Mouse (Mus musculus): ENCODE measurements around the gene Lrsam1.

Lrsam1 gene

DNA sequence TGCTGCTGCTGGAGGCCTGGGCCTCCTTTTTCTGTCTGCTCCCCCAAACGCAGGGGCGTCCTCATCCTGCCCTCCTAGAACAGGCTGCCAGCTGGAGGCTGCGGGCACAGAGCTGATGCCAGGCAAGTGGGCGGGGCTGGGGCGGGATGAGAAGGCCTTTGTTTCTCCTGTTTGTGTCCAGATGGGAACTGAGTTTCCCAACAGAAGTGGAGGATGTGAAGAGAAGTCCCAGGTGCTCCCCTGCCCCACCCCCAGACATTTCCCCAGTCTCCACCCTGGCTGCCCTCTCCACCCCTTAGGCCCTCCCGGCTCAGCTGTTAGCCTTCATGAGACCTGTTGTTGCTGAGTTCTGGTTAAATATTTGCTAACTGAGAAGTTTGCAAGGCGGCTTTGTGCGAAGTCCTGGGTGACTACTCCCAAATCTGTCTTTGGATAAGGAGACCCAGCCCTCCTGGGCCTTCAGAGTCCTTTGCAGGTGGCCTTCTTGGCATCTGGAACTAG is 65.8 kb downstream of the Lrsam1 start:
- DNase-seq (ENCODE audit: low spot score in 2 of 2), result no peak

- no peak for DNase-seq (ENCODE audit: low spot score in 2 of 2)
Observed at GRCm38 (mm10) chr2:32894097-32894496, 67.3 kb downstream of the Lrsam1 start.

GRCm38 (mm10) chr2:32892490-32892889 is 68.9 kb downstream of the Lrsam1 start:
- no peak for DNase-seq (ENCODE audit: low spot score in 2 of 2)

- no peak for DNase-seq (ENCODE audit: low spot score in 2 of 2)
Observed at GRCm38 (mm10) chr2:32891278-32891677, 70.1 kb downstream of the Lrsam1 start.

GRCm38 (mm10) chr2:32890280-32890679 is 71.1 kb downstream of the Lrsam1 start:
- DNase-seq (ENCODE audit: low spot score in 2 of 2), result no peak

- no peak for DNase-seq (ENCODE audit: low spot score in 2 of 2)
Observed at GRCm38 (mm10) chr2:32888551-32888950, 72.9 kb downstream of the Lrsam1 start.

- no peak for DNase-seq (ENCODE audit: low spot score in 2 of 2)
Observed at GRCm38 (mm10) chr2:32888029-32888428, 73.4 kb downstream of the Lrsam1 start.

DNA sequence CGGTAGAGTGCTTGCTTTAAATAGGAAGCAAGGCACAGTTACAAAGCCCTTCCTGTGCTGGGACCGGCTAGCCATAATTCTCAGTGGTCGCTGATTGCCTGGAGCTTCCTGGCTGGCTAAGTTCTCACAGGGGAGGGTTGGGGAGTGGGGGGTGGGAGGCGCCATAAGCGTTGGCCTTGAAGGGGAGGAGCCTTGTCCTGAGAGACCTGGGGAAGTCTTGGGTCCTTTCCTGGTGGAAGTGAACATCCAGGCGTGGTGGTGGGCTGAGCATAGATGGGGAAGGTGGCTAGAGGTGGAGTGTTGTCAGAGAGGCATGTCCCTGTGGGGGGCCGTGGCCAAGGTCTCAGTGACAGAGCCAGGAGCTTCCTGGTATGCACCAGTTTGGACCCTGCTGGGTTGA is 76.7 kb downstream of the Lrsam1 start:
- no peak for DNase-seq (ENCODE audit: low spot score in 2 of 2)

GRCm38 (mm10) chr2:32882283-32883043 is 79.0 kb downstream of the Lrsam1 start:
- no peak for DNase-seq (ENCODE audit: low spot score in 2 of 2)

GRCm38 (mm10) chr2:32881723-32882122 is 79.7 kb downstream of the Lrsam1 start:
- DNase-seq (ENCODE audit: low spot score in 2 of 2), result peak; percentile 74 to 83

DNA sequence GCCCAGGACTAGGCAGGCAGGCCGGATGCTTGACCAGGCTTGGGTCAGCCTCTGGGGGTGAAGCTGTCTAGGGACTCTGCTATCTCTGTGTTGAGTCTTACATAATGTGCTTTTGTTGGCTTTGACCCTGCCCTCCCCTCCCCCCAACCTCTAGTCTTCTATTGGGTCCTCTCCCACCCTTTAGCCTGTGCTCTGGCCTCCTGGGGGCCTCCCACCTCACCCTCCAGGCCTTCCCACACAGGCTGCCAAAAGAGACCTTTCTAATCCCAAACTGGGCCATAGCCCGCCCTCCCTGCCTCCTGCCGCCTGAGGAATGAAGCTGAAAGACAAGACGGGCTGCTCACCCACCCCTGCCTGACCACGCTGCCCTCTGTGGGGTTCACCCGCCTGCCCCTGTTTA is 80.4 kb downstream of the Lrsam1 start:
- no peak for DNase-seq (ENCODE audit: low spot score in 2 of 2)

GRCm38 (mm10) chr2:32879593-32879992 is 81.8 kb downstream of the Lrsam1 start:
- DNase-seq (ENCODE audit: low spot score in 2 of 2), result no peak

GRCm38 (mm10) chr2:32878396-32878795 is 83.0 kb downstream of the Lrsam1 start:
- DNase-seq (ENCODE audit: low spot score in 2 of 2), result peak; percentile 68 to 71

DNA sequence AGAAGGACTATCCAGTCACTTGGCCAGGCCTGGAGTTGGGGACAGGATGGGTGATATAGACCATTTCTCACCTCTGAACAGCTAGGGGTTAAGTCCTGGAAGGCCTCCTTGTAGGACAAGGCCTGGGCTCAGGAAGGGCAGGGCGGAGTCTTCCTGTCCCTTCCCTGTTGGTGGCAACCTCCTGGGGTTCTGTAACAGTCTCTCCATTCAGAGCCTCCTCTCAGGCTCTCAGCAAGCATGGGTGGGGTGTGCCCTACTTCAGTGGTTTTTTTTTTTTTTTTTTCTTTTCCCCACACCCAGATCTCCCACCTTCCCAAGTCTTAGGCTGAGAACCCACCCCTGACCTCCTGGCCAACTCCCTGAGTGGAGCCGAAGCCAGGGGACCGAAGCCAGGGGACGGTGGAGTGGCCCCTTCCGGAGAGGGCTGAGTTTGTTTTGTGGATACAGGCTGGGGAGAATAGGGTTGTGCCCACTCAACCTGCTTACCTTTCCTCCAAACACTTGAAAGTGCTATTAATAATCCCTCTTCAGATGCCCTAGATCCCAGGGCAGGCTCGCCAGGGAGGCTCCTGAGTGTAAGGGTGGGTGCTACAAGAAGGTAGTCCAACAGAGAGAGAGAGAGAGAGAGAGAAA is 83.5 kb downstream of the Lrsam1 start:
- no peak for DNase-seq (ENCODE audit: low spot score in 2 of 2)

DNA sequence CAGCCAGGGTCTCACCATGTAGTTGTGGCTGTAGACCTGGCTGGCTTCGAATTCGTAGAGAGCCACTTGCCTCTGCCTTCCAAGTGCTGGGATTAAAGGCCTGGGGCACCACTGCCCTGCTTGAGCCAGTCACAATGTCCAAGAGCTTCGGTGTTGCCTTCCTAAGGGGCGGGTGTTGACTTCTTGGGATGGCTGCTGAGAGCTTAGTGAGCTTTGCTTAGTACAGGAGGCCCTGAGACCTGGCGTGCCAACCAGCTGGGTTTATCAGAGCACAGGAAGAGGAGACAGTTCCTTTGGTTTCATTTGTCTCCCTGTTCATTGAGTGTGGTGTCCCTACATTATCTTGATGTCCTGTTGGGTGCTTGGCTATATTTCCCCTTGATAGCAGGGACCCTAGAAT is 84.1 kb downstream of the Lrsam1 start:
- no peak for DNase-seq (ENCODE audit: low spot score in 2 of 2)

DNA sequence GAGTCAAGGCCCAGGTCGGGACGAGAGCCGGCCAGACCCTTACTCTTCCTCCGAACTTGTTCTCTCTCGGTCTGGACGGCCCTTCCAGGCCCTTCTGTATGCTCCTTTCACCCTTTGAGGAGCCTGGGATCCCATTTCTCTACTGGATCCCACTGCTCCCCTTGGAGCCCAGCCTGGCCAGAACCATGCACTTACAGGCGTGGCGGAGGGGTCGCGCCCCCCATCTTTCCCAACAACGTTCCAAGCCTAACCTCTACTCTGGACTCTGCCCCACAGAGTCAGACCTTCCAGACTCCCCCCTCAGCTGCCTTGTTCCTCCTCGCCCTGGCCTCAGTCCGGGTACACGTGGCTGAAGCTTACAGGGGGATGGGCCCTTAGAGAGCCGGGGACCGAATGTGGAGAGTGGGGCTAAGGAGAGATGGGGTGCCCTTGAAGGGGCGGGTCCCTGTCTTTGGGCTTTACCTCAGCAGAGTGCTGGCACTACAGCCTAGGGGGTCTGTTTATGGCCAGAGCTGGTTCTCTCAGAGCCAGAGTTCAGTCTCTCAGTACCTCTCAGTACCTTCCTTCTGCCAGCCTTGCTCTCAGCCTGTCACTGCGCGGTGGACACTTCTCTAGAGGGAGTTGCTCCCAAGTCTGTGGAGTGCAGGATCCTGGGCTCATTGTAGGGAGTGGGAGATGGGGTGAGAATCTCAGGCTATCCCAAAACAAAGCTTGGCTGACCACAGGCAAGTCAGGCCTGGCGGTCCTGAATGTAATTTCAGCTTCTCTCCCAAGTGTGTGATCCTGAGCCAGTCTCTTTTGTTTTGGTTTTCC is 84.7 kb downstream of the Lrsam1 start:
- no peak for DNase-seq (ENCODE audit: low spot score in 2 of 2)

DNA sequence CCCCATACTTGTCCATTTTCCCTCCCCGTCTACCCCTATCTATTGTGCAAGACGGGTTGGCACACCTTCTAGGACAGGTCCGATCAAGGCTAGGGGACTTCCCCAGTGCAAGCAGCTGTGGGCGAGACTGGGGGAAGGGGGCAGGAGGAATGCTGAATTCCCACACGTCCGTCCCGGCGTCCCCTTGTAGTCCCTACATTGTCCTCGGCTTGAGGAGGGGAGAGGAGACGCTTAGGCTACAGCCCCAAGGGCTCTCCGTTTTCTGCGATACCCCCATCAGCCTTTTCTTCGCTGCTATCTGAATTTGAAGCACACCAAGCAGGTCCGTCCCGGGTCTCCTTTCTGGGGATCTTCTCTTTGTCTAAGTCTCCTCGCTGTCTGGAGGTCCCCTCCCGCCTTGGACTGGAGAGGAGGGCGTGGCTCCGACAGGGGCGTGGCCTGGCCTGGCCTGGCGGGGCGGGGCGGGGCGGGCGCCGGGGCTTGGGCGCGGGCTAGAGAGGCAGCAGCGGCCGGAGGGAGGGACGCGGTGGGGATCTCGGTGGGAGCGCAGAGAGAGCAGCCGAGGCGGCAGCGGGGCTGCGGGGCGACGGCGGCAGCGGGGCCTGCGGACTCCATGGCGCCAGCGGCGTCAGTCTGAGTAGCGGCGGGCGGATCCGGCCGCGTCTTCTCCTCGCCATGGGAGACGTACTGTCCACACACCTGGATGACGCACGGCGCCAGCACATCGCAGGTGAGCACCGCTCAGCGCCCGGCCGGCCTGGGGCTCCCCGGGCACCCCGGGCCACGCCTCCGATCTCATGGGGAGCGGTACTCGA is 85.5 kb downstream of the Lrsam1 start, which contains the start of gene Fam129b:
Fam129b (plus strand) TSS at position 440 of the 815 bp plus-strand sequence.
- DNase-seq (ENCODE audit: low spot score in 2 of 2), result peak; percentile 82 to 88
